Mouse (Mus musculus): ENCODE data around the gene Cd300lg. TPM values are rescaled to one million over a fixed set of nuclear protein-coding genes. Genes with fewer than 3 reads are reported as not detected.

The Cd300lg gene
- total and polyA plus RNA-seq, 3 experiments = not detected

GRCm38 (mm10) chr11:102096887-102097391, 55.6 kb downstream of the Cd300lg start:
- H3K9me3 ChIP-seq (replicated peaks) = no peaks in the 10 kb centered on the region
- H3K4me3 ChIP-seq (ENCODE audit: low read depth, low read length) = peak overlapping the region; percentile 60; the same call in 1 of the 2 replicates
- TF ChIP-seq GATA1 (IDR thresholded peaks at IDR 0.05; ENCODE audit: borderline replicate concordance, low read length) (no peak), TAL1 (conservative IDR thresholded peaks at IDR 0.05; ENCODE audit: low read depth, low read length) (no peak), POLR2AphosphoS5 (IDR thresholded peaks at IDR 0.05; ENCODE audit: insufficient replicate concordance, low read depth, low read length) (no peak)
- no peaks in the 10 kb centered on the region for H3K36me3 ChIP-seq (replicated peaks)
- peaks cover 71% of the 10 kb centered on the region for H3K4me1 ChIP-seq (ENCODE audit: insufficient read depth, low read depth, low read length)
- peak; percentile 84 for ATAC-seq (ENCODE audit: extremely low read depth, insufficient number of reproducible peaks, low FRiP score, poor library complexity, severe bottlenecking)
- H3K27me3 ChIP-seq (ENCODE audit: insufficient read depth, low read length) = peaks cover 52% of the 10 kb centered on the region
- peak; percentile 80 for DNase-seq (ENCODE audit: low spot score)

GRCm38 (mm10) chr11:102101219-102101618, 59.9 kb downstream of the Cd300lg start, which contains the start of gene Ppy:
Ppy (minus strand) TSS chr11:102101319.
- TF ChIP-seq POLR2AphosphoS5 (IDR thresholded peaks at IDR 0.05; ENCODE audit: insufficient replicate concordance, low read depth, low read length) (no peak), GATA2 (IDR thresholded peaks at IDR 0.05; ENCODE audit: borderline replicate concordance, low read depth, low read length) (no peak), TAL1 (conservative IDR thresholded peaks at IDR 0.05; ENCODE audit: low read depth, low read length) (no peak), GATA1 (IDR thresholded peaks at IDR 0.05; ENCODE audit: borderline replicate concordance, low read length) (no peak), CTCF (IDR thresholded peaks at IDR 0.05; ENCODE audit: low read depth, low read length) (no peak)

GRCm38 (mm10) chr11:102102485-102103258, 61.4 kb downstream of the Cd300lg start:
- no peaks in the 10 kb centered on the region for H3K9me3 ChIP-seq (replicated peaks)
- H3K4me3 ChIP-seq (ENCODE audit: low read depth, low read length) = no peak overlapping the region; the same call in 1 of the 2 replicates
- peaks cover 68% of the 10 kb centered on the region for H3K4me1 ChIP-seq (ENCODE audit: insufficient read depth, low read depth, low read length)
- no peak for TF ChIP-seq GATA2 (IDR thresholded peaks at IDR 0.05; ENCODE audit: borderline replicate concordance, low read depth, low read length)
- peak; percentile 69 for TF ChIP-seq CTCF (IDR thresholded peaks at IDR 0.05; ENCODE audit: low read depth, low read length)
- TF ChIP-seq TAL1 (conservative IDR thresholded peaks at IDR 0.05; ENCODE audit: low read depth, low read length) = peak; percentile 38; the same call in 1 of the 2 replicates
- ATAC-seq (ENCODE audit: extremely low read depth, insufficient number of reproducible peaks, low FRiP score, poor library complexity, severe bottlenecking) (no peak), DNase-seq (ENCODE audit: low spot score) (no peak)
- H3K27me3 ChIP-seq (ENCODE audit: insufficient read depth, low read length) = peaks cover 88% of the 10 kb centered on the region
- H3K36me3 ChIP-seq (replicated peaks) = no peaks in the 10 kb centered on the region

More at GRCm38 (mm10) chr11:102101219-102101618, 59.9 kb downstream of the Cd300lg start, which contains the start of gene Ppy:
- Histone ChIP-seq H3K4me1 (ENCODE audit: insufficient read depth, low read depth, low read length) (peaks cover 74% of the 10 kb centered on the region), H3K36me3 (replicated peaks) (no peaks in the 10 kb centered on the region), H3K9me3 (replicated peaks) (no peaks in the 10 kb centered on the region), H3K27me3 (ENCODE audit: insufficient read depth, low read length) (peaks cover 78% of the 10 kb centered on the region), H3K4me3 (ENCODE audit: low read depth, low read length) (no peak within 1 kb of the TSS)
- DNase-seq (ENCODE audit: low spot score) (no peak), ATAC-seq (ENCODE audit: extremely low read depth, insufficient number of reproducible peaks, low FRiP score, poor library complexity, severe bottlenecking) (no peak)

Other genes starting within 250 kb of the Cd300lg start
- gene Meox1, start 147.1 kb upstream of the Cd300lg start, total RNA-seq (2014; fragmentation: Nextera tagmentation) = not detected in 2 replicates
- gene Meox1, start 147.1 kb upstream of the Cd300lg start, total RNA-seq (2017) = not detected in 2 replicates
- not detected in 2 replicates for gene Meox1, start 147.1 kb upstream of the Cd300lg start, polyA plus RNA-seq (2012)
- gene Sost, start 74.5 kb upstream of the Cd300lg start, total RNA-seq (2014; fragmentation: Nextera tagmentation) = not detected in 2 replicates
- 0.06 TPM in 1 of 2 replicates, not detected in the other for gene Sost, start 74.5 kb upstream of the Cd300lg start, total RNA-seq (2017)
- not detected in 2 replicates for gene Sost, start 74.5 kb upstream of the Cd300lg start, polyA plus RNA-seq (2012)
- gene Cfap97d1, start 57.2 kb upstream of the Cd300lg start, total RNA-seq (2014; fragmentation: Nextera tagmentation) = not detected in 2 replicates
- not detected in 2 replicates for gene Cfap97d1, start 57.2 kb upstream of the Cd300lg start, total RNA-seq (2017)
- gene Cfap97d1, start 57.2 kb upstream of the Cd300lg start, polyA plus RNA-seq (2012) = not detected in 2 replicates
- gene Dusp3, start 54.5 kb upstream of the Cd300lg start, total RNA-seq (2014; fragmentation: Nextera tagmentation) = 12.5 and 17.3 TPM in 2 replicates
- gene Dusp3, start 54.5 kb upstream of the Cd300lg start, total RNA-seq (2017) = 14.6 and 16.0 TPM in 2 replicates
- 3.4 and 4.8 TPM in 2 replicates for gene Dusp3, start 54.5 kb upstream of the Cd300lg start, polyA plus RNA-seq (2012)
- gene Mpp3, start 13.0 kb upstream of the Cd300lg start, total RNA-seq (2014; fragmentation: Nextera tagmentation) = not detected in 2 replicates
- gene Mpp3, start 13.0 kb upstream of the Cd300lg start, total RNA-seq (2017) = 0.06 and 0.22 TPM in 2 replicates
- not detected in 2 replicates for gene Mpp3, start 13.0 kb upstream of the Cd300lg start, polyA plus RNA-seq (2012)
- gene Mpp2, start 47.0 kb downstream of the Cd300lg start, total RNA-seq (2014; fragmentation: Nextera tagmentation) = 16.1 and 17.2 TPM in 2 replicates
- gene Mpp2, start 47.0 kb downstream of the Cd300lg start, total RNA-seq (2017) = 3.1 and 3.4 TPM in 2 replicates
- 11.9 and 13.9 TPM in 2 replicates for gene Mpp2, start 47.0 kb downstream of the Cd300lg start, polyA plus RNA-seq (2012)
- not detected in 2 replicates for gene Ppy, start 59.8 kb downstream of the Cd300lg start, total RNA-seq (2014; fragmentation: Nextera tagmentation)
- gene Ppy, start 59.8 kb downstream of the Cd300lg start, total RNA-seq (2017) = not detected in 2 replicates
- gene Ppy, start 59.8 kb downstream of the Cd300lg start, polyA plus RNA-seq (2012) = 0.16 TPM in 1 of 2 replicates, not detected in the other
- gene Pyy, start 66.3 kb downstream of the Cd300lg start, total RNA-seq (2014; fragmentation: Nextera tagmentation) = not detected in 2 replicates
- not detected in 2 replicates for gene Pyy, start 66.3 kb downstream of the Cd300lg start, total RNA-seq (2017)
- not detected in 2 replicates for gene Pyy, start 66.3 kb downstream of the Cd300lg start, polyA plus RNA-seq (2012)
- gene Nags, start 104.0 kb downstream of the Cd300lg start, total RNA-seq (2014; fragmentation: Nextera tagmentation) = not detected in 2 replicates
- 0.06 TPM in 1 of 2 replicates, not detected in the other for gene Nags, start 104.0 kb downstream of the Cd300lg start, total RNA-seq (2017)
- not detected in 2 replicates for gene Nags, start 104.0 kb downstream of the Cd300lg start, polyA plus RNA-seq (2012)
- 8.3 and 10.2 TPM in 2 replicates for gene Tmem101, start 114.9 kb downstream of the Cd300lg start, total RNA-seq (2014; fragmentation: Nextera tagmentation)
- gene Tmem101, start 114.9 kb downstream of the Cd300lg start, total RNA-seq (2017) = 12.9 and 16.7 TPM in 2 replicates
- gene Tmem101, start 114.9 kb downstream of the Cd300lg start, polyA plus RNA-seq (2012) = 8.1 and 14.3 TPM in 2 replicates
- 160 and 182 TPM in 2 replicates for gene Lsm12, start 143.8 kb downstream of the Cd300lg start, total RNA-seq (2014; fragmentation: Nextera tagmentation)
- gene Lsm12, start 143.8 kb downstream of the Cd300lg start, total RNA-seq (2017) = 44.1 and 51.8 TPM in 2 replicates
- 114 and 136 TPM in 2 replicates for gene Lsm12, start 143.8 kb downstream of the Cd300lg start, polyA plus RNA-seq (2012)
- gene G6pc3, start 148.1 kb downstream of the Cd300lg start, total RNA-seq (2014; fragmentation: Nextera tagmentation) = 37.8 and 45.9 TPM in 2 replicates
- 12.4 and 13.1 TPM in 2 replicates for gene G6pc3, start 148.1 kb downstream of the Cd300lg start, total RNA-seq (2017)
- 14.6 and 14.8 TPM in 2 replicates for gene G6pc3, start 148.1 kb downstream of the Cd300lg start, polyA plus RNA-seq (2012)
- 20.5 and 30.7 TPM in 2 replicates for gene Hdac5, start 188.7 kb downstream of the Cd300lg start, total RNA-seq (2014; fragmentation: Nextera tagmentation)
- gene Hdac5, start 188.7 kb downstream of the Cd300lg start, total RNA-seq (2017) = 24.0 and 24.4 TPM in 2 replicates
- 42.8 and 48.2 TPM in 2 replicates for gene Hdac5, start 188.7 kb downstream of the Cd300lg start, polyA plus RNA-seq (2012)
- 42.5 and 45.0 TPM in 2 replicates for gene BC030867, start 207.4 kb downstream of the Cd300lg start, total RNA-seq (2014; fragmentation: Nextera tagmentation)
- gene BC030867, start 207.4 kb downstream of the Cd300lg start, total RNA-seq (2017) = 4.9 and 5.7 TPM in 2 replicates
- gene BC030867, start 207.4 kb downstream of the Cd300lg start, polyA plus RNA-seq (2012) = 5.4 and 10.1 TPM in 2 replicates
- not detected in 2 replicates for gene Asb16, start 227.2 kb downstream of the Cd300lg start, total RNA-seq (2014; fragmentation: Nextera tagmentation)
- gene Asb16, start 227.2 kb downstream of the Cd300lg start, total RNA-seq (2017) = 0.05 TPM in 1 of 2 replicates, not detected in the other
- not detected in 2 replicates for gene Asb16, start 227.2 kb downstream of the Cd300lg start, polyA plus RNA-seq (2012)
- 17.9 and 24.4 TPM in 2 replicates for gene Tmub2, start 243.4 kb downstream of the Cd300lg start, total RNA-seq (2014; fragmentation: Nextera tagmentation)
- 30.3 and 32.4 TPM in 2 replicates for gene Tmub2, start 243.4 kb downstream of the Cd300lg start, total RNA-seq (2017)
- 27.2 and 27.6 TPM in 2 replicates for gene Tmub2, start 243.4 kb downstream of the Cd300lg start, polyA plus RNA-seq (2012)

Measured in G1E (cell line).